Mouse (Mus musculus) lung, embryonic 15.5 days (tissue): ENCODE measurements at regions not wholly inside any gene's neighbourhood (a gene's known extent, or its start where the extent isn't known, plus 50 kb on each side); places are given as distances from the start of the nearest gene placed in this dataset.

Source experiments
- ATAC-seq: fragments of 200-750 bp; cut with Nextera tagmentation; 2 replicates; pipeline ENCODE4 v1.8.0; 2017; ENCODE audit warnings: moderate number of reproducible peaks, borderline replicate concordance; ENCODE audit not compliant: low FRiP score, low TSS enrichment; ENCODE audit errors: extremely low read depth
- H3K27ac ChIP-seq: fragments of 300-500 bp; sonication (generic); 2 replicates; pipeline ENCODE4 v1.5.1; 2015; ENCODE audit warnings: moderate library complexity, mild to moderate bottlenecking, inconsistent platforms
- H3K27me3 ChIP-seq: fragments of 300-500 bp; sonication (generic); 2 replicates; pipeline ENCODE4 v1.6.1; 2015; ENCODE audit warnings: inconsistent platforms
- H3K36me3 ChIP-seq: fragments of 300-500 bp; sonication (generic); 2 replicates; pipeline ENCODE4 v1.6.1; 2015; ENCODE audit warnings: inconsistent platforms
- H3K4me1 ChIP-seq: fragments of 300-500 bp; sonication (generic); 2 replicates; pipeline ENCODE4 v1.6.1; 2015; ENCODE audit warnings: inconsistent platforms
- H3K4me2 ChIP-seq: fragments of 300-500 bp; sonication (generic); 2 replicates; pipeline ENCODE4 v1.6.1; 2015; ENCODE audit warnings: inconsistent platforms, mild to moderate bottlenecking, moderate library complexity
- H3K4me3 ChIP-seq: fragments of 300-500 bp; sonication (generic); 2 replicates; pipeline ENCODE4 v1.5.1; 2015; ENCODE audit warnings: mild to moderate bottlenecking, inconsistent platforms
- H3K9ac ChIP-seq: fragments of 300-500 bp; sonication (generic); 2 replicates; pipeline ENCODE4 v1.6.1; 2015; ENCODE audit warnings: inconsistent platforms
- H3K9me3 ChIP-seq: fragments of 300-500 bp; sonication (generic); 2 replicates; pipeline ENCODE4 v1.6.1; 2016; ENCODE audit warnings: inconsistent platforms
- WGBS: fragments of 180-500 bp; shearing (Covaris S2); methylation state at CpG from one replicate; pipeline ENCODE4 v1.1.7; 2015; 5-methylcytosine and 5-hydroxymethylcytosine counted together

DNA sequence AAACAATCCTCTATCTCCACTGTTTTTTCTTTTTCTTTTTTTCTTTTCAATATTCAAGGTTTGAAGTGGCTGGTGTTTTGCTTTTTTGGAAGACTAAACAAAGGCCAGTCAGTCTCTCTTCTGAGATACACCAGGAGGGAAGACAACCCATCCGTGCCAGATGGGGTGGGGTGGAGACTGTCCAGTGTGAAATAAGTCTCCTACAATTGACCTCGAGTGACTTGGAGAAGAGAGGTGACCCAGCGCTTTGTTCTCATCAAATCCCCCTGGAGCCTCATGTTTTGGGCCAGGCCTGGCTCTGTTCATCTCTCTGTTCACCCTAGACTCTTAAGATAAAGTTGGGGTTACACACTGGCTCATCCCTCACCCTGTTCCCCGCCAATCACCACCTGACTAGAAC, 169.2 kb upstream of the Tbca start:
- no peak overlapping the region for H3K27ac ChIP-seq
- H3K9me3 ChIP-seq, result no peaks in the 10 kb centered on the region
- no peaks in the 10 kb centered on the region for H3K4me1 ChIP-seq
- 66% methylated on average over 4 of the region's 4 CpGs for WGBS
- no peaks in the 10 kb centered on the region for H3K36me3 ChIP-seq
- H3K4me2 ChIP-seq, result no peak overlapping the region
- ATAC-seq, result no peak
- no peaks in the 10 kb centered on the region for H3K27me3 ChIP-seq
- H3K9ac ChIP-seq, result no peak overlapping the region
- H3K4me3 ChIP-seq, result no peak overlapping the region

DNA sequence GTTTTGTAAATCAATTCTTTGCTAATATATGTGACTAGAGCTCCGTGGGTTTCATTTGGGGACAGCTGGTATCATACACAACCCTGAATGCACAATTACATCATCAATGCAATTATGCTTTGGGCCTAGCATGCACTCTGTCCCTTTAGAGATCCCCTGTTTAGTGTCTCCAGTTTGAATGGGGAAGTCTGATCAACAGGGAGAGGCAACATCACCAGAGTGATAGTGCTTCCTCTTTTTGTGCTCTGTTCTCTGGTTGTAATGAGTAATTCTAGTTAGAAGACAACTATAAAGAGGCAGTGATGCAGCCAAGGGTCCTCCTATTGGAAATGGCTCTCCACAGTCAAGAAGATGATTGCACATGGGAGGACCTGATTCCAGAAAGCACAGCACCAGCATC, 158.7 kb upstream of the Tbca start:
- ATAC-seq, result no peak
- Histone ChIP-seq H3K9me3 (no peaks in the 10 kb centered on the region), H3K27ac (no peak overlapping the region), H3K27me3 (peaks cover 8% of the 10 kb centered on the region; the same call in 1 of the 2 replicates), H3K4me3 (no peak overlapping the region), H3K36me3 (no peaks in the 10 kb centered on the region), H3K4me2 (no peak overlapping the region), H3K9ac (no peak overlapping the region), H3K4me1 (no peaks in the 10 kb centered on the region)
- 74% methylated on average over 1 of the region's 1 CpGs for WGBS

DNA sequence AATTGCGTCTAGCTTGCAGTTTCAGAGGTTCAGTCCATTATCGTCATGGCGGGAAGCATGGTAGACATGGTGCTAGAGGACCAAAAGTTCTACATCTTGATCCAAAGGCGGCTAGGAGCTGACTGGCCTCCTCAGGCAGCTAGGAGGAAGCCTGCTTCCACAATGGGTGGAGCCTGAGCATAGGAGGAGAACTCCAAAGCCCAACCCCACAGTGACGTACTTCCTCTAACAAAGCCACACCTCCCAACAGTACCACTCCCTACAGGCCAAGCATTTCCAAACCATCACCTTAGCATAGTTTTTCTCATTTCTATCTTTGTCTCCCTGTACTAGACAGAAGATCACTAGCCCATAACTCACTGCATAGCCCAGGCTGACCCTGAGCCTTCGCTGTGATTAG, 158.0 kb upstream of the Tbca start:
- Histone ChIP-seq H3K9me3 (no peaks in the 10 kb centered on the region), H3K36me3 (no peaks in the 10 kb centered on the region), H3K4me2 (no peak overlapping the region), H3K4me3 (no peak overlapping the region), H3K4me1 (no peaks in the 10 kb centered on the region), H3K27ac (no peak overlapping the region), H3K9ac (no peak overlapping the region), H3K27me3 (peaks cover 8% of the 10 kb centered on the region; the same call in 1 of the 2 replicates)
- ATAC-seq, result no peak
- WGBS, result 93% methylated on average over 6 of the region's 6 CpGs

DNA sequence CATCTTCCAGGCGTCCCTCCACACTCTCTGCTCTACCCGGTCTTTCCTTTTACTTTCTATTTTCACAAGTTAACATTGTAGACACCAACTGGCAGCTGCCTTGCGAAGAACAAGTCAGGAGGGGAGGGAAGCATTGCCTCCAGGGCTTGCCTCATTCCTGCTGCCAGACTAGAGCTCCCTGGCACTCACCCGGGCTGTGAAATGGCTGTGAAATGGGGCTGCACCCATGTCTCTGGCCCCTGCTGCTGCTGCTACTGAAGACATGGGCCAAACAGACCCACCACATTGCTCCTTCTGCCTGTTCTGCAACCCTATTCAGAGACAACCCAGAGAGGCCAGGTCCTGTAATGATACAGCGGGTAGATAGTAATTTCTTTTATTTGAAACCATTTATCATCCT, 156.0 kb upstream of the Tbca start:
- Histone ChIP-seq H3K27ac (no peak overlapping the region), H3K9me3 (no peaks in the 10 kb centered on the region), H3K4me3 (no peak overlapping the region), H3K9ac (no peak overlapping the region), H3K36me3 (no peaks in the 10 kb centered on the region), H3K27me3 (no peaks in the 10 kb centered on the region; the same call in 1 of the 2 replicates), H3K4me1 (no peaks in the 10 kb centered on the region), H3K4me2 (no peak overlapping the region)
- 47% methylated on average over 5 of the region's 5 CpGs for WGBS
- no peak for ATAC-seq

DNA sequence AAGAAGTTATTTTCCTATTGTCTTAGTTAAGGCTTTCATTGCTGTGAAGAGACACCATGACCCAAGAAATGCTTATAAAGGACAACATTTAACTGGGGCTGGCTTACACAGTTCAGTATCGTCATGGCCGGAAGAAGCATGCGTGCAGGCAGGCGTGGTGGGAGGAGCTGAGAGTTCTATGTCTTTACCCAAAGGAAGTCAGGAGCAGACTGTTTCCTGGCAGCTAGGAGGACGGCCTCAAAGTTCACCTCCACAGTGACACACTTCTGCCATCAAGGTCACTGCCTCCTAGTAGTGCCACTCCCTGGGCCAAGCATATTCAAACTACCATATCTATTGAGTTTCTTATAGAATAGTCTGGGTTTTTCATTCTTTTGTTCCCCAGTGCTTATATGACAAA, 148.4 kb upstream of the Tbca start:
- Histone ChIP-seq H3K27ac (no peak overlapping the region), H3K4me3 (no peak overlapping the region), H3K9ac (no peak overlapping the region), H3K27me3 (peaks cover 9% of the 10 kb centered on the region; the same call in 1 of the 2 replicates), H3K36me3 (no peaks in the 10 kb centered on the region), H3K9me3 (no peaks in the 10 kb centered on the region), H3K4me2 (no peak overlapping the region), H3K4me1 (no peaks in the 10 kb centered on the region)
- WGBS, result 75% methylated on average over 5 of the region's 5 CpGs
- no peak for ATAC-seq

DNA sequence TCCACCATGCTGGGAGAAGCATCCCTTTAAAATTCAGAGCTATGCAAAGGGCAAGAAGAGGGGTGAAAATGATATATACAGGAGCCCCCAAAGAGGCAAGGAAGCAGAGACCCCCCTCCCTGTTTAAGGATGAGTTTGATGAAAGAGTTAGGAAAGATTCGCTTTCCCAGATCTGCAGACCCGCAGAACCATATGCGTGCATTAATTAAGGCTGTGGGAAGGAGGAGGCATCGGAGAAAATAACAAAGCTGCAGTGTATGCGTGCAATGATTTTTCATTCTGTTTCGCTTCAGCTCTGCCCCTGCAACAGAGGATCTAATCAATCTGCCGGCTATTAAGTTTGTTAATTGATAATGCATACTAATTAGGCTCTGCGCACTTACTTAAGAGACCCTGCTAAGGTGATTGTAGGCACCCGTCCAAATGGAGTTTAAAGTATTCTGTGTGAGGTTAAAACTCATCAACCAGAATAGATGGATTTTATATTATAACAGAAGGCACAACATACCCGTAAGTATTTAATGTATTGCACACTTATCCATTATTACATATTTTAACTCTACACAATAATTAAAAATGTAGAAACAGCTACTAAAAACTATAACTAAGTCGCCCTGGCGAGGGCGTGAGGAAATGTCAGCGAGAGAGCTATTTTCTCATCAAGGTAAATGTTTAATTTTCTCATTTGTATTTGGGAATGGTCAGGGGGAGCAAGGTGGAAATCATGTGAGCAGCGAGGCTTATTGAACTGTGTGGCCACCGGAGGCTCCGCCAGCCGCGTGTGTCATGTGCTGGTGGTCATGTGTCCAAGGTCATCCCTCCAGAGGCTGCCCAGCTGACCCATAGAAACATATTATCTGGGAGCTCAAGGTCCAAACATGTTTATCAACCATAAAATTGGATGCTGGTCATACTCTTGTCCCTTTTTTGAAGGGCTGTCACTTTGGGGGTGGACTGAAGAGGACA, 143.2 kb upstream of the Tbca start:
- no peak overlapping the region for H3K9ac ChIP-seq
- H3K9me3 ChIP-seq, result no peaks in the 10 kb centered on the region
- H3K4me1 ChIP-seq, result 0 out of 2 replicates have a peak, but pooled peaks cover 3% of the 10 kb centered on the region
- WGBS, result 68% methylated on average over 19 of the region's 19 CpGs
- no peak overlapping the region for H3K4me2 ChIP-seq
- H3K27me3 ChIP-seq, result peaks cover 21% of the 10 kb centered on the region
- no peak overlapping the region for H3K4me3 ChIP-seq
- H3K36me3 ChIP-seq, result no peaks in the 10 kb centered on the region
- ATAC-seq, result no peak
- H3K27ac ChIP-seq, result no peak overlapping the region

DNA sequence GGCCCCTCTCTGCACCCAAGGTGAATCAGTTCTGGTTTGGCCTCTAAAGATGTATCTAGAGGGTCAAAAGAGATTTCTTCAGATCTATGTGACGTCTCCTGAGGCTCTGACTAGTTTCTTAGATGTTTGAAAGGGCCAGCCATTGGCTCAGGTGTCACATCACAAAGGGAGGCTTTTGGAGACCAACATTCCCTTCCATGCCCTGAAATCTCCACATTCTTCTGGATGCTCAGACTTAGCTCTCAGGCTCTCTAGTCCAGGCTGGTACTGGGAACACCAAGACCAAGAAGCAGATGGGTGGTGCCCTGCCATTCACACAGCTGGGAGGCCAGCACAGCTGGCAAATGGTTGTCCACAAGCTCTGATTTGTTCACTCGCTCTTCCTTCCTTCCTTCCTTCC, 142.4 kb upstream of the Tbca start:
- Histone ChIP-seq H3K9me3 (no peaks in the 10 kb centered on the region), H3K36me3 (no peaks in the 10 kb centered on the region), H3K9ac (no peak overlapping the region), H3K27ac (no peak overlapping the region), H3K4me2 (no peak overlapping the region), H3K27me3 (peaks cover 21% of the 10 kb centered on the region), H3K4me3 (no peak overlapping the region), H3K4me1 (0 out of 2 replicates have a peak, but pooled peaks cover 3% of the 10 kb centered on the region)
- ATAC-seq, result no peak
- WGBS, result 72% methylated on average over 2 of the region's 2 CpGs

DNA sequence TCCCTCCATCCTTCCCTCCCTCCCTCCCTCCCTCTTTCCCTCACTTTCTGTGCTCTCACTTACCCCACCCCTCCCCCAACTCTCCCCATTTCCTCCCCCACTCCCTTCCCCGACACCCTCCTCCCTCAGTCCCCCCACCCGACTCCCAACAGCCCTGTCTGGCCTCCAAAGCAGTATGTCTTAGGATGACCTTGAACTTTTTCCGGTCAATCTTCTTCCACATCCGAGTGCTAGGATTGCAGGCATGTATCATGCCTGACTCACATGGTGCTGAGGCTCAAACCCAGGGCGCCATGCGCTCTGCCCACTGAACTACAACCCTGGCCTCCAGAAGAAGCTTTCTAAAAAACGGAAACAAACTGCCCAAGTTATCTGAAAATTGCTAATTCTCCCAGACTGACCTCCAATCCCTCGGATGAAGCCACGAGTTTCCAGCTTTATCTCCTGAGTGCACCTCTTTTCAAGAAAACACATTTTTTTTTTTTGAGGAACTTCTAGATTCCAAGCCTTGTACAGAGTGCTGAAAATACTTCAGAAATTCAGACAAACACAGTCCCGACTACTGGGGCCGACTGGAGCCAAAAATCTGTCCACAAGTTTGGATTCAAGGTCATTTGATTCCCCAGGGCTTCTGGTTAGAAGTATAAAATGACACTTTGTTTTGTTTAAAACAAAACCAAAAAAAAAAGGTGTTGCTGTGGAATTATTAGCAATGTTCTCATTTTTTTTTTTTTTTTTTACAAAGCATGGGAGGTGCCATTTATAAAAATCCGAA, 141.7 kb upstream of the Tbca start:
- ATAC-seq, result no peak
- H3K27ac ChIP-seq, result no peak overlapping the region
- no peak overlapping the region for H3K4me2 ChIP-seq
- no peak overlapping the region for H3K9ac ChIP-seq
- H3K9me3 ChIP-seq, result no peaks in the 10 kb centered on the region
- no peak overlapping the region for H3K4me3 ChIP-seq
- H3K36me3 ChIP-seq, result no peaks in the 10 kb centered on the region
- peaks cover 21% of the 10 kb centered on the region for H3K27me3 ChIP-seq
- WGBS, result 35% methylated on average over 12 of the region's 12 CpGs
- H3K4me1 ChIP-seq, result 0 out of 2 replicates have a peak, but pooled peaks cover 3% of the 10 kb centered on the region

DNA sequence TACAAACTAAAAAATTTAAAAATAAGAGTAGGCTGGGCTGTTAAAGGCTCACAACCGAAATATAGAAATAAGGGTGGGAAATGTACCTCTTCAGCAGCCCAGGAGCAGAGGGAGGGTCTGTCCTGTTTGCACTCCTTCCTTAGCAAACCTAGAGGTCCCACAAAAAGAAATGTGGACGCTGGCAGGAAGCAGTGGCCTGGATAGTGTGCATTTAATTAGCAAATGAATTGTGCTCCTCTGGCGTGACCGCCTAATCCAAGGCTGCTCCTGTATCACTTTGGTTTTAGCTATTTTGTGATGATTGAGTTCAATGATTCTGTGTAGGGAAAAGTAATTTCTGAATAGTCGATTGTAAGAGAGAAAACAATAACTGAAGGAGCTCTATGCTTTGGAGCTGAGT, 141.1 kb upstream of the Tbca start:
- Histone ChIP-seq H3K27ac (no peak overlapping the region), H3K9ac (no peak overlapping the region), H3K4me2 (no peak overlapping the region)

DNA sequence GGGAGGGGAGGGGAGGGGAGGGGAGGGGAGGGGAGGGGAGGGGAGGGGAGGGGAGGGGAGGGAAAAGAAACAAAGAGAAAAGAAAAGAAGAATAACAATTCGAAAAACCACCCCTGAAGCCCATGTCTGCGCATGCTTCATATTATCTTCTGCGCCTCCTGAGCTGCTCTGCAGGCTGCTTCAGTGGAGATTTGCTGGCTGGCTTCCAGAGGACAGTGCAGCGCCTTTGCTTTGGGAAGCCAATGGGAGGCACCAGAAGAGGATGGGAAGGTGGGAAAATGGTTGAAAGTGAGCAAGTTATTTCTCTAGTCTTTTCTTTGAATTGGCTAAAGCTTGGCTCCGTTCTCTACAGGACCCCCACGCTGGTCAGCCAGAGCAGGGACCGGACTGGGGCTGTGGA, 137.8 kb upstream of the Tbca start:
- Histone ChIP-seq H3K9ac (no peak overlapping the region), H3K4me2 (no peak overlapping the region), H3K4me1 (0 out of 2 replicates have a peak, but pooled peaks cover 3% of the 10 kb centered on the region), H3K27ac (no peak overlapping the region), H3K4me3 (no peak overlapping the region), H3K36me3 (no peaks in the 10 kb centered on the region), H3K9me3 (no peaks in the 10 kb centered on the region), H3K27me3 (peaks cover 8% of the 10 kb centered on the region)
- 56% methylated on average over 7 of the region's 7 CpGs for WGBS
- no peak for ATAC-seq

More for the DNA sequence above, 141.1 kb upstream of the Tbca start:
- 55% methylated on average over 5 of the region's 5 CpGs for WGBS
- H3K9me3 ChIP-seq, result no peaks in the 10 kb centered on the region
- H3K27me3 ChIP-seq, result peaks cover 20% of the 10 kb centered on the region
- H3K4me3 ChIP-seq, result no peak overlapping the region
- H3K4me1 ChIP-seq, result 0 out of 2 replicates have a peak, but pooled peaks cover 3% of the 10 kb centered on the region
- ATAC-seq, result no peak
- H3K36me3 ChIP-seq, result no peaks in the 10 kb centered on the region

DNA sequence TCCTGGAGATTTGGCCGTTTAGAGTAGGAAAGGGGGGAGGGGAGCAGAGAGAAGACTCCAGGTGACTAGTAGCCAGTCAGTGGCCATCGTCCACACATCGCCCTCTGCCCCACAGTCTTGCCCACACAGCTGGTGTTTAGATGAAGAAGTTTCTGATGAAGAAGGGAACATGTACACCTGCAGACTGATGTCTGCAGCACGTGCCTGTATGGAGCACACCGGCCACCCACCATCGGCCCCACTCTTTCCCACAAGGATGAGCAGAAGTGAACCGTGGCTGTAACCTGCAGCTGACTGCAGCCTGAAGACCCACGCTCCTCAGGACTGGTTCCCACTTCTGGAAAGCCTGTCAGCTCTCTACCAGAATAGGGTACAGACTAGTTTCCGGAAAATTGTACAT, 121.1 kb upstream of the Tbca start:
- no peaks in the 10 kb centered on the region for H3K36me3 ChIP-seq
- no peaks in the 10 kb centered on the region for H3K4me1 ChIP-seq
- no peak for ATAC-seq
- WGBS, result 76% methylated on average over 9 of the region's 9 CpGs
- no peaks in the 10 kb centered on the region for H3K9me3 ChIP-seq
- H3K27ac ChIP-seq, result no peak overlapping the region
- H3K9ac ChIP-seq, result no peak overlapping the region
- H3K27me3 ChIP-seq, result peaks cover 8% of the 10 kb centered on the region; the same call in 1 of the 2 replicates
- no peak overlapping the region for H3K4me3 ChIP-seq
- H3K4me2 ChIP-seq, result no peak overlapping the region

DNA sequence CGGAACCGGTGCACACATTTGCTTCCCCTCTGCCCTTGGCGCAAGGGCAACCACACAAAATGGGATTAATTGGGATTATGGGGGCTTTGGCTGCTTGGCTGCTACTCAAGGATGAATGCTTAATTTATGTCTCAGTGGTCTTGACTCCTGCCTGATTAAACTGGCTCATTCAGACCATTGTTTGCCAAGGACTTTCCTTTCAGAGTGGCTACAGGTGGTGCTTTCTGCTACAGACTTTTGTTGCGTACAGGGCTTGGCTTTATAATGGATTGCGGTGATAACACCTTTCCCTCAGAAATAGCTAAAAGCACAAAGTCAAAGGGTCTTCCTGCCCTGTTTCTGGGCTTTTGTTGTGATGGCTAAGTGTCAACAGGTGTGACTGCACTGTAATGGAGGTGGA, 120.4 kb upstream of the Tbca start:
- no peak overlapping the region for H3K4me2 ChIP-seq
- peaks cover 8% of the 10 kb centered on the region; the same call in 1 of the 2 replicates for H3K27me3 ChIP-seq
- H3K9ac ChIP-seq, result no peak overlapping the region
- no peaks in the 10 kb centered on the region for H3K4me1 ChIP-seq
- no peak overlapping the region for H3K4me3 ChIP-seq
- no peaks in the 10 kb centered on the region for H3K36me3 ChIP-seq
- WGBS, result 49% methylated on average over 5 of the region's 5 CpGs
- ATAC-seq, result no peak
- no peak overlapping the region for H3K27ac ChIP-seq
- H3K9me3 ChIP-seq, result no peaks in the 10 kb centered on the region
